Mouse (Mus musculus) cerebellum, adult 9-11 months (tissue): ENCODE data around the gene B630019K06Rik.
"Not testable (repeated sequence)": the region's sequence is repeated elsewhere in the genome, so short reads cannot be mapped to it uniquely, and the experiment has no call there.

Source experiments
- DNase-seq: peaks from one replicate; pipeline ENCODE4 v3.0.0; 2022

B630019K06Rik gene

DNA sequence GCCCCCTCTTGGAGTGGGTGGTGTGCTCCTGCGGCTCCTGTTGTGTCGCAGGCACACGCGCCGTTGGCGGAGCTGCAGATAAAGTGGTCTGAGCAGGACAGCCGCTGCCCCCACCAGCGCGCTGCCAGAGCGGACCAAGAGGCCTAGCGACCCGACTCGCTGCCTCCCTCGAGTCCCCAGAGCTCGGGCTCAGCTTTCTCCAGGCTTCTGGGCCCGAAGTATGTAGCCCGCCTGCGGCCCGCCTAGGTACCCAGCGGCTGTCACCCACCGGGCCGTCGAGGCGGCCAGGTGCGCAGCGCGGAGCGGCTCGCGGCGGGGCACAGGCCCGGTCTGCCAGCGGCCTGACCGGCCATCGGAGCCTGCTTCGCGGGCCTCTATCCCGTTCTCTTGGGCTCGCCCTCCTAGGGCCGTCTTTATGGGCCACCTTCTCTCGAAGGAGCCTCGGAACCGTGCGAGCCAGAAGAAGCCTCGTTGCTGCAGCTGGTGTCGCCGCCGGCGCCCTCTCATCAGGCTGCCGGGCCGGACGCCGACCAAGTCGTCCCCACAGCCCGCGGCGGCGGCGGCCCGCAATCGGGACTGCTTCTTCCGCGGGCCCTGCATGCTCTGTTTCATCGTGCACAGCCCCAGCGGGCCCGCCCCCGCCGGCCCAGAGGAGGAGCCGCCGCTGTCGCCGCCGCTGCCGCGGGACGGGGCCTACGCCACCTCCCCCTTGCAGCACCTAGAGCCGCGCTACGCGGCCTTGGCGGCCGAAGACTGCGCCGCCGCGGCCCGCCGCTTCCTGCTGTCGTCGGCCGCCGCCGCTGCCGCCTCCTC lies at the start of gene B630019K06Rik:
TSS of gene B630019K06Rik (plus strand) at position 40 of the 813 bp plus-strand sequence.
- DNase-seq: peak; percentile 50

DNA sequence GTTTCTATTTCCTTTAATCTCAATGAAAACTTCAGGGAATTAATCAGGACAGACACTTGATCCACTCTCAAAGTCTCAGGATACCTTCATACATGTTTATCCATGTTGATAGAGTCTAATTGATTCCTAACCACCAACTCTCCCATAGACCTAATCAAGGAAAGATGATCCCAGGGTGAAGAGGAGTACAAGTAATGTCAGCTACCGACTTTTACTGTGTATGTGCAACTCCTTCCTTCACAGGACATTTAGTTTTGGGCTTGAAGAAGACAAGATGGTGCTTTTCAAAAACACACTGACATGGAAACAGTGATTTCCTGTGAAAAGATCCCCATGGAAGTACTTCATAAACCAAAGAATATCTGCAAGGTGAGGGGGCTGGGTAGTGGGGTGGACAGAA lies 48.5 kb upstream of the B630019K06Rik start, which contains the start of gene Gm6592:
TSS of gene Gm6592 (plus strand) at position 301 of the 400 bp plus-strand sequence.
- DNase-seq: no peak

DNA sequence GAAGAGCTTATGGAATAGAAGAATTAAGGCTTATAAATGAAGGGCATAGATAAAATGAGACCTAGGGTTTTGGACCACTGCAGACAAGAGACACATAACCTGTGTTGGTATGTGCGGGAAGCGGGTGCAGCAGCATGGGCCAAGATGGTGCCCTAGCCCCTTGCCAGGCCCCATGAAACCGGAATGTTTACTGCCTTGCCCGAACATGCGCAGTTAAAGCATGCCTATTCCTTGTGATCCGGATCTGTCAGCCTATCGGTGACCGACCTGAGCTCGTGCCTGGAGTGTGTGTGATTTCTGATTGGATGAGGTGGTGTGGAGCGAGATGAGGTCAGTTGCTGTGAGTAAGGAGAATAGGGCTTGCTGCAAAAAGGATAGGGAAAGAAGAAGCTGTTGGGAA lies 39.7 kb upstream of the B630019K06Rik start:
- DNase-seq: no peak

DNA sequence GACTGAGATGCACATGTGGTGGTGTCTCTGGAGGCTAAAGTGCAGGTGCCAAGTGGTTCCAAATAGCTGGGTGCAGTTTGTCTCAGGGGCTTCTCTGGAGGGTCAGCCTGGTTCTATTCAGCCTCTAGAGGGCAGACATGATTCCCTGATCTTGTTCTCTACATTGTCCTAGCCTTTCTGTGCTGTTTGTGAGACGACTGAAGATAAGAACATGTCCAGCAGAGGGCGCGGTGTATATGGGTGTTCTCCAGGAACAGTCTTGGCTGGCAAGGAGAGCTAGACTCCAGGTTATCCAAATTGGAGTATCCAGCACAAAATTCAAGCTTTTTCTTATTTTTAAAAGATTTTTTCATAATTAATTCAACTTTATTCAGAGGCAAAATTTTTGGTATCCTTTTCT lies 27.9 kb upstream of the B630019K06Rik start:
- peak; percentile 20 for DNase-seq

DNA sequence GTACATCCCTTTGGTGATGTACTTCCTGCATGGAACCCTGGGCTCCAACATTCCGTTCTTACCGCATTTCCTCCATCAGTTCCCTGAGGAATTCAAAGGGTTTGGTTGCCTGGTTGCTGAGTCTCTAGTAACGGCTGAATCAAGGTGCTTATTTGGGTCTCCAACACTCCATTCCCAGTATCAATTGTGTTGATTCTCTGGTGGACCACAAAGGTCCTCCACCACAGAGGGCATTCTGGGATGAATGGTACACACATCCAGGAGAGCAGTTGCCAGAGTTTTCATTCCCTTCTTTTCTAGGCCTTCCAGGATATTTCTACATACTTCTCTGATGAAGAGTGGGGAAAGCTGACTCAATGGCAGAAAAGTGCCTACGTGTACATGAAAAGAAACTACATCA lies 18.2 kb upstream of the B630019K06Rik start, which contains the start of gene Gm5751:
TSS of gene Gm5751 (plus strand) at position 301 of the 400 bp plus-strand sequence.
- not testable (repeated sequence) for DNase-seq

DNA sequence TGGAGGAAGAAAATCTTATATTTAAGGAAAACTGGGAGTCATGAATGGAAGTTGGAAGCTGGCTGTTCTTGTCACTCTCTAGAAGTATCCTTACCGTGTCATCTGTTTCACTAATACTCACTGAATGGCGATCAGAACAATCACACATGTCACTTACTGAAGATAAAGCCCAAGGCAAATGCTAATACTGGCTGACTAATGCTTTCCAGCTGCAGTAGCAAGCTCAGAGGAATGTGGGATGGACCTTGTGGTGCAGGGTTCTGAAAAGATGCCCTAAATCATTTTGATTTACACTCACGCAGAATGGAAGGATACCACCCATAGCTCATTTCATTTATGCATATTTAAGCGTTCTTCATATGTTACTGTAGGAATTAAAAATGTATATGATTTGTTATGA lies 7.8 kb upstream of the B630019K06Rik start:
- no peak for DNase-seq

DNA sequence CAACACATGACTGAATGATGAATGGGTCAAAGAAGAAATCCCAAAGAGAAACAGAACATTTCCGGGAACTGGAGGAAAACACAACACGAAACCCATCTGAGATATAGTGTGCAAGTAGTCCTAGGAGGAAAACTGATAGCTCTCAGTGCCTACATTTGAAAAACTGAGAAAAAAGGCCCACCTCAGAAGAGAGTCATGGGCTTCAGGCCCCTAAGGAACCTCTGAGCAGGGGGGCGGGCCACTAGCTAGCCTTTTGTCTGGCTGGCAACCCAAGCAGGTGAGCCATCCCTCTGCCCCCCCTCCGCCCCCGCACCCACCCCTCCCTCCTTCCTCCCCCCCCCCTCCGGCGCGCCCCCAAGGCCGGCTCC lies 223 bp upstream of the B630019K06Rik start:
- DNase-seq: no peak

DNA sequence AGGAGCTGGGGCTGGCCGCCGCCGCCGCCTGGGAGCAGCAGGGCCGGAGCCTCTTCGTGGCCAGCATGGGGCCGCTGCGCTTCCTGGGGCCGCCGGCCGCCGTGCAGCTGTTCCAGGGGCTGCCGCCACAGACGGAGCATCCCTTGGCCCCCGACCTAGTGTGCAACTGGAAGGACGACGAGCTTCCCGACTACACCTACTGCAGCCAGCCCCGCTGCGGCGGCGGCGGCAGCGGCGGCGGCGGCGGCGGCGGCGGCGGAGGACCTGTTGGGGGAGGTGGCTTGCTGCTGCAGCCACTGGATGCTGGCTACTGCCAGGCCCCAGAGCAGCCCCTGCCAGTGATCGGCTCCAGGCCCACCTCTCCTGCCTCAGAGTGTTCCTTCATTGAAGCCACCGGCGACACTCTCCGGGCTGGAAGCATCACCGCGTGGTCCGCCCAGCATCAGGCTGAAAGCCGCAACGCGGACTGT lies 1.0 kb downstream of the B630019K06Rik start:
- peak; percentile 34 for DNase-seq

DNA sequence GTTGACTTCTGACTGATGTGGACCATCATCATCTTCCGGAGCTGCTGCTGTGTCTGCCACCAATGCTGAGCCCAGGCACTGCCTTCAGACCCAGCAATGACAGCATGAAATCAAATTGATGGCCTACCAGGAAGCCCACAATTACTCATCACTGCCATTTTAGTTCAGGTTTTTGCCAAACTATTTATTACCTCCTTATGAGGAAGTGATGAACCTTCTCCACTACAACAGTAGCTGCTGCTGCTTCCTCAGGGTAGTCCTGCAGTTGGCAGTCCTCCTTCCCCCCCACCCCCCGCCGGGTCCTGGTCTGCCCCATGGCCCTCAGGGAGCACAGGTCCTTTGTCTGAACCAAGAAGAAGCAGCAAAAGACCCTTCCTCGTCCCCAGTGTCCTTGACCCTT lies 8.6 kb downstream of the B630019K06Rik start:
- DNase-seq: no peak

DNA sequence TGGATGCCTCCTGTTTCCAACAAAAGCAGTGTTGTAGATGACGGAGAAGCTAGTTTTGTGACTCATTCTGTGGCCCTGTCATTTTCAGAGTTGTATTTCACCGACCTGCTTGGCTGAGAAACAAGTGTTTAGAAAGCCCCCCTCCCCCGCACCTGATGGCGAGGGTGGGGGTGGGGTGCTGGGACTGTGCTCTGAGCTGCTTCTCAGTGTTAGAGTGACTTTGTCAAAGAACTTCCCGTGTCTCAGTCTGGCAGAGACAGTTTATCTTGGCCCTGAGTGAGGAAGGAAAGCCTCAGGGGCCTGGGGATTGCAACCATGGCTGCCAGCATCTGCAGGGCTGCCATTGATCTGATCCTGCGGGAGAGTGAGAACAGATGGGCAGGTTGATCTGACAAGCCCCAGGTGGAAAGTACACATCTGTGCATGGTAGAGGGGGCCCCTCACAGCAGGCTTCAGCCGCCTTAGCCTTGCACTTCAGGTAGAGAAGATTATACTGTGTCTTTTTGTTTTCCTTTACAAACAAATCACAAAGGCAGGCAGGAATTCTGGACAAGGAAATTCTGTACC lies 9.8 kb downstream of the B630019K06Rik start:
- DNase-seq: no peak

DNA sequence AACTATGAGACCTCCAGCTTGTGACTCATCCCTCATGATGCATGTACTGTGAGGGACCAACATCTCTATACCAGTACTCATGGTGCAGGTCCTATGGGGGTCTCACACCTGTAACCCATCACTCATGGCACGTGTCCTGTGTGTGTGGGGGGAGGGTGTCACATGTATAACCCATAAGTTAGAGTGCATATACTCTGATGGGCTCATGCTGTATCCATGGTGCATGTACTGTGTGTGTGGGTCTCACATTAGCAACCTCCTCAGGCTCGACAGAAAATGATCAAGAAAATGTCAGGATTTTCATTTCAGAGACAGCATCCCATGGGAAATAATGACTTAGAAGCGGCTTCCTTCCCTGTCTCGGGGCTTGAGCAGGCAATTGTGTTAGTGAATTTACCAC lies 28.9 kb downstream of the B630019K06Rik start:
- DNase-seq: no peak

DNA sequence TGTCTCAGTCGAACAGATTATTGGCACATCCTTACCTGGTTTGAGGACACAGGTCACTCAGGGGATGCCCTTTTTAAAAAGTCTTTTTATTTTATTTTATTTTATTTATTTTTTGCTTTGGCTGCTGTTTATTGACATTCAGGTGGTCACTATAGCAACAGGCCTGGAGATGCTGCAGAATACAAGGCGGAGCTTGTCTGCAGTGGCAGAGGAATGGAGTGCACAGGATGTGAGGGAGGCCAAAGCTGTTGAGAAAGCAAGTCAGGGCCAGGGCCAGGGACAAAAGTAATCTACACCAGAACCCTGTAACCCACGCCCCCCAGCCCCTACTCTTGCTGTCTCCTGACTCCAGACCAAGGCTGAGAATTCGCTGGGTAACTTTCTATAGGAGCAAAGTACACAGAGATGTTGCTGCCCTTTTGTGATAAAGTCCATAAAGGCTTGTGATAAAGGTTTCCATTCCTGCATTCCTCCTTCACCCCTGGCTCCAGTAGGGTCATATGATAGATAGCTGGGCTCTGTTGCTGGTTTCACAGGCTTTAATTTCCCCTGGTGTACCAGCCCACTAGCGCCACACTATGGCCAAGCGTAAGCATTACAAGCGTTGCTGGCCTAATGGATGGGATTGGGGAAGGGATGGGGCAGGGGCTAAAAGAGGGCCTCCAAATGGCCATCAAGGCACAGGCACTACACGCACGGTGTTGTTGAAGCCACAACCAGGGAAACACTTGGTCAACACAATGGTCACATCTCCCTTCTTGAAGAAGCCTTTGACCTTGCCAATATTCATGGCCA lies 29.8 kb downstream of the B630019K06Rik start:
- no peak for DNase-seq

DNA sequence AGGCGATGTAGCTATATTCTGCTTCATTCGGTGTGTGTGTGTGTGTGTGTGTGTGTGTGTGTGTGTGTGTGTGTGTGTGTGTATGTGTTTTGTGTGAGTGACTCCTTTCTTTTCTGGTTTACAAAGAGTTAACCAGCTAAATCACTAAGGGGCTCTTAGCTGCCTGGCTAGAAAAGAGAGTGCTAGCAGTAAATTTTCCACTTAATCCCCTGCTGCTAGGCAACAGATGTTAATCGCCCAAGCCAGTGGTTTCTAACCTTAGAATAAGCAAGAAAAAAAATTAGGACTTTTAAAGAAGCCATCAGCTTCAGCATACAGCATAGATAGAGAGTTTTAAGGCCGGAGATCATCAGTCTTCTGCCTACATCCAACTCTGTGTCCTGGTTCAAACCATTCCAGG lies 35.1 kb downstream of the B630019K06Rik start:
- DNase-seq: no peak

DNA sequence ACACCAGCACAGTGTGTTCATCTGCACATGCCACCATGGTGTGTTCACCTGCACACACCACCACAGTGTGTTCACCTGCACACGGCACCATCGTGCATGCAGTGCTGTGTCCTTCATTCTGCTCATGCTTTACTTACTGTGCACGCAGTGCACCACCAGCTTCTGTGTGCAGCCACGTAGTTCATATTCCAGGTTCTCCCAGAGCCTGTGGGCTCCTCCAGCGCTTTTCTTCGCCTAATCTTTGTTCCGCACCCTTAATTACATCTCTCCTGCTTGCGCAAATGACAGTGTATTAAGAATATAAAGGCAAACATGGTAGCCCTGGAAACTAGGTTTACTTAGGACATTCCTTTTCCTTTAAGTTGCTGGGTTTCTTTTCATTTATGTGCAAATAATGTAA lies 51.9 kb downstream of the B630019K06Rik start:
- no peak for DNase-seq
